Mouse (Mus musculus): ENCODE measurements around the gene Arid5b. TPM values are rescaled to one million over a fixed set of nuclear protein-coding genes. Genes with fewer than 3 reads are reported as not detected.

Gene Arid5b
- total RNA-seq, 2 experiments from 2014 or later = 3.9 to 7.1 TPM

- 0 out of 2 replicates have a peak, but pooled peaks have one; percentile 17 for ATAC-seq (replicated peaks; ENCODE audit: low FRiP score, poor library complexity, severe bottlenecking)
Observed at GRCm38 (mm10) chr10:68127104-68127503, 151.4 kb downstream of the Arid5b start.

- ATAC-seq (replicated peaks; ENCODE audit: low FRiP score, poor library complexity, severe bottlenecking) = no peak
Observed at GRCm38 (mm10) chr10:68126551-68126950, 152.0 kb downstream of the Arid5b start.

GRCm38 (mm10) chr10:68125919-68126550, 152.5 kb downstream of the Arid5b start:
- peak; percentile 48; the same call in 1 of the 2 replicates for ATAC-seq (replicated peaks; ENCODE audit: low FRiP score, poor library complexity, severe bottlenecking)

- ATAC-seq (replicated peaks; ENCODE audit: low FRiP score, poor library complexity, severe bottlenecking) = no peak
Observed at GRCm38 (mm10) chr10:68124985-68125384, 153.6 kb downstream of the Arid5b start.

GRCm38 (mm10) chr10:68123446-68123845, 155.1 kb downstream of the Arid5b start:
- ATAC-seq (replicated peaks; ENCODE audit: low FRiP score, poor library complexity, severe bottlenecking) = no peak

- no peak for ATAC-seq (replicated peaks; ENCODE audit: low FRiP score, poor library complexity, severe bottlenecking)
Observed at GRCm38 (mm10) chr10:68121960-68122359, 156.6 kb downstream of the Arid5b start.

GRCm38 (mm10) chr10:68121251-68121650, 157.3 kb downstream of the Arid5b start:
- no peak for ATAC-seq (replicated peaks; ENCODE audit: low FRiP score, poor library complexity, severe bottlenecking)

GRCm38 (mm10) chr10:68120011-68120410, 158.5 kb downstream of the Arid5b start:
- ATAC-seq (replicated peaks; ENCODE audit: low FRiP score, poor library complexity, severe bottlenecking) = peak; percentile 33; the same call in 1 of the 2 replicates

- peak; percentile 78 for ATAC-seq (replicated peaks; ENCODE audit: low FRiP score, poor library complexity, severe bottlenecking)
Observed at GRCm38 (mm10) chr10:68119285-68119684, 159.3 kb downstream of the Arid5b start.

GRCm38 (mm10) chr10:68114955-68115354, 163.6 kb downstream of the Arid5b start:
- no peak for ATAC-seq (replicated peaks; ENCODE audit: low FRiP score, poor library complexity, severe bottlenecking)

GRCm38 (mm10) chr10:68113645-68114044, 164.9 kb downstream of the Arid5b start:
- no peak for ATAC-seq (replicated peaks; ENCODE audit: low FRiP score, poor library complexity, severe bottlenecking)

- ATAC-seq (replicated peaks; ENCODE audit: low FRiP score, poor library complexity, severe bottlenecking) = no peak
Observed at GRCm38 (mm10) chr10:68112983-68113382, 165.6 kb downstream of the Arid5b start.

GRCm38 (mm10) chr10:68110607-68111006, 167.9 kb downstream of the Arid5b start:
- ATAC-seq (replicated peaks; ENCODE audit: low FRiP score, poor library complexity, severe bottlenecking) = no peak

- ATAC-seq (replicated peaks; ENCODE audit: low FRiP score, poor library complexity, severe bottlenecking) = no peak
Observed at GRCm38 (mm10) chr10:68110182-68110581, 168.4 kb downstream of the Arid5b start.

GRCm38 (mm10) chr10:68109651-68110050, 168.9 kb downstream of the Arid5b start:
- ATAC-seq (replicated peaks; ENCODE audit: low FRiP score, poor library complexity, severe bottlenecking) = no peak

GRCm38 (mm10) chr10:68107716-68108115, 170.8 kb downstream of the Arid5b start:
- ATAC-seq (replicated peaks; ENCODE audit: low FRiP score, poor library complexity, severe bottlenecking) = no peak

- ATAC-seq (replicated peaks; ENCODE audit: low FRiP score, poor library complexity, severe bottlenecking) = no peak
Observed at GRCm38 (mm10) chr10:68106351-68106950, 172.1 kb downstream of the Arid5b start.

- ATAC-seq (replicated peaks; ENCODE audit: low FRiP score, poor library complexity, severe bottlenecking) = no peak
Observed at GRCm38 (mm10) chr10:68104881-68105781, 173.4 kb downstream of the Arid5b start.

- ATAC-seq (replicated peaks; ENCODE audit: low FRiP score, poor library complexity, severe bottlenecking) = peak; percentile 47; the same call in 1 of the 2 replicates
Observed at GRCm38 (mm10) chr10:68104481-68104880, 174.1 kb downstream of the Arid5b start.

- peak; percentile 71 for ATAC-seq (replicated peaks; ENCODE audit: low FRiP score, poor library complexity, severe bottlenecking)
Observed at GRCm38 (mm10) chr10:68103988-68104387, 174.6 kb downstream of the Arid5b start.

Data from erythroid progenitor cell, adult 5-6 weeks (primary cell).